Mouse (Mus musculus): Measurements from ENCODE around the gene Cfap97d1. TPM values are rescaled to one million over a fixed set of nuclear protein-coding genes. Genes with fewer than 3 reads are reported as not detected.
"Not testable (repeated sequence)": the region's sequence is repeated elsewhere in the genome, so short reads cannot be mapped to it uniquely, and the experiment has no call there.

The Cfap97d1 gene
- polyA plus RNA-seq, 1 experiment = not detected

DNA sequence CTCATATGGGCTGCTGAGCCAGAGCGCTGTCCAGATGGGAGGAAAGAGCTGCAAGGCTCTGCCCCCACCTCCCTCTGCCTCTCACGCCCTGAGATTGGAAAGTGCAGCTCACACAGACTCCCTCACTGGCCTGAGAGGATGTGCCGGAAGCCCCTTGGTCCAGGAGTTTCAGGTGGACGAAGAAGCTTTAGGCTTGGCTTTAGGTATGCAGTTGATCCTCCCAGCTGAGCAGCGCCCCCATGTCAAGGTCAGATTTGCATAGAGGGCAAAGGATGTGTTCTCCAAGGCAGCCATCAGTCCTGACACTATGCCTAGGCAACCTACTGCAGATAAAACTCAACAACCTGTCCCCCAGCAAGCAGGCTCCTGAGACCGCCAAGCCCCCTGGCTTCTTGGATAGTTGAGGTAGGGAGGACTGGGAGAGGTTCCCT is 1.1 kb upstream of the Cfap97d1 start:
- Histone ChIP-seq H3K4me1 (ENCODE audit: control insufficient read depth, insufficient read depth, low read length) (peaks cover 13% of the 10 kb centered on the region), H3K4me3 (replicated peaks; ENCODE audit: extremely low read depth, low read depth, low read length) (peak overlapping the region; percentile 68)
- WGBS = 55% methylated on average over 6 of the region's 6 CpGs
- no peak for DNase-seq
- TF ChIP-seq POLR2A (IDR thresholded peaks at IDR 0.05; ENCODE audit: borderline replicate concordance, extremely low read depth, low read depth, low read length) (peak; percentile 46; the same call in 1 of the 2 replicates), CTCF (IDR thresholded peaks at IDR 0.05; ENCODE audit: insufficient read depth, low read length) (no peak)

DNA sequence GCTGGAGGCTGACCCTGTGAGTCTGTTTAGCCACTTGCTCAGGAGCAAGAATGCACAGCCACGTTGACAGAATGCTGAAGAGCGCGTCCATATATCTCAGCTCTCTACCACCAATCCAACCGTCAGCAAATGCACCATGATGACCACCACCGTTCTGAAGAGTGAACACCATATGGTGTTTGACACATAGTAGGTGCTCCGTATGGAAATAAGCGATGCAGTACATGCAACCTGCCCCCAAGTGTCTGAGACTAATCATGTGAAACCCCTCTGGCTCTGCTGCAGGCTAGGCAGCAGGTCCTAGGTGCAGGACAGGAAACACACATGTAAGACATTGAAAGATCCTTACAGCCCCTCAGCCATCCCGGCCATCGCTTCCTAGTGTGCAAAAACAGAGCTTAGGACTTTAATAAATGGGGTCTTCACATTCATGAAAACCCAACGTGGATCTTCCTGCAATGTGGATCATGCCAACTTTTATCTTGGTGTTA is 603 bp upstream of the Cfap97d1 start:
- no peak for DNase-seq

GRCm38 (mm10) chr11:101985450-101985849 is 1.4 kb downstream of the Cfap97d1 start:
- not testable (repeated sequence) for DNase-seq; H3K4me3 ChIP-seq (replicated peaks; ENCODE audit: extremely low read depth, low read depth, low read length)
- 33% methylated on average over 6 of the region's 6 CpGs for WGBS

More for the DNA sequence above, 603 bp upstream of the Cfap97d1 start:
- TF ChIP-seq POLR2A (IDR thresholded peaks at IDR 0.05; ENCODE audit: borderline replicate concordance, extremely low read depth, low read depth, low read length) = no peak
- WGBS = 34% methylated on average over 10 of the region's 10 CpGs
- peak overlapping the region; percentile 68 for H3K4me3 ChIP-seq (replicated peaks; ENCODE audit: extremely low read depth, low read depth, low read length)
- peaks cover 13% of the 10 kb centered on the region for H3K4me1 ChIP-seq (ENCODE audit: control insufficient read depth, insufficient read depth, low read length)

GRCm38 (mm10) chr11:101985990-101986389 is 1.9 kb downstream of the Cfap97d1 start:
- TF ChIP-seq POLR2A (IDR thresholded peaks at IDR 0.05; ENCODE audit: borderline replicate concordance, extremely low read depth, low read depth, low read length) = no peak
- peak; percentile 96 for TF ChIP-seq CTCF (IDR thresholded peaks at IDR 0.05; ENCODE audit: insufficient read depth, low read length)
- peaks cover 13% of the 10 kb centered on the region for H3K4me1 ChIP-seq (ENCODE audit: control insufficient read depth, insufficient read depth, low read length)
- DNase-seq = peak; percentile 87
- H3K4me3 ChIP-seq (replicated peaks; ENCODE audit: extremely low read depth, low read depth, low read length) = no peak overlapping the region
- 2% methylated on average over 10 of the region's 10 CpGs for WGBS

More at GRCm38 (mm10) chr11:101985450-101985849, 1.4 kb downstream of the Cfap97d1 start:
- peaks cover 13% of the 10 kb centered on the region for H3K4me1 ChIP-seq (ENCODE audit: control insufficient read depth, insufficient read depth, low read length)

GRCm38 (mm10) chr11:101986913-101987312 is 2.8 kb downstream of the Cfap97d1 start, which contains the start of gene Dusp3:
Gene Dusp3, minus strand, starts transcription at chr11:101987013.
- H3K4me3 ChIP-seq (replicated peaks; ENCODE audit: extremely low read depth, low read depth, low read length) = no peak within 1 kb of the TSS
- H3K4me1 ChIP-seq (ENCODE audit: control insufficient read depth, insufficient read depth, low read length) = peaks cover 13% of the 10 kb centered on the region
- whole genome bisulfite sequencing = 80% methylated on average over 3 of the region's 3 CpGs
- DNase-seq = no peak
- TF ChIP-seq CTCF (IDR thresholded peaks at IDR 0.05; ENCODE audit: insufficient read depth, low read length) (no peak), POLR2A (IDR thresholded peaks at IDR 0.05; ENCODE audit: borderline replicate concordance, extremely low read depth, low read depth, low read length) (no peak)

GRCm38 (mm10) chr11:101990244-101990643 is 6.2 kb downstream of the Cfap97d1 start:
- DNase-seq = no peak
- no peaks in the 10 kb centered on the region for H3K4me1 ChIP-seq (ENCODE audit: control insufficient read depth, insufficient read depth, low read length)
- no peak overlapping the region for H3K4me3 ChIP-seq (replicated peaks; ENCODE audit: extremely low read depth, low read depth, low read length)
- 93% methylated on average over 3 of the region's 3 CpGs for WGBS
- no peak for TF ChIP-seq CTCF (IDR thresholded peaks at IDR 0.05; ENCODE audit: insufficient read depth, low read length)
- no peak for TF ChIP-seq POLR2A (IDR thresholded peaks at IDR 0.05; ENCODE audit: borderline replicate concordance, extremely low read depth, low read depth, low read length)

DNA sequence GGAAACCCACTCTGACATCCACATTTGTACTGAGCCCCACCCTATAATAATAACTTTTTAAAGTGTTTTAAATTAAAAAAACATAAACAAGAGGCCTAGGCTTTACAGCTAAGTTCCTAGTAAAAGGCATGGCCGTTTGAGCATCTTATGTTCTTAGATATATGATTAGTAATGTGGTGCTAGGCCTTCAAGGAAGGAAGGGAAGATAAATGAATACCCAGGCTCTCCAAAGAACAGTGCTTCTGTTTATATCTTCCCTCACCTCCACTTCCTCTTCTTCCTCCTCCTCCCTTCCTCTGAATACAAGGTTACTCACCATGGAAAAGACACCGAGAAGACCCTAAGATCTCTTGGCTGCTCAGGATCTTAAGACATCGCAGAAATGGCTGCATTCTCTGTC is 7.7 kb downstream of the Cfap97d1 start:
- DNase-seq = no peak
- Histone ChIP-seq H3K4me3 (replicated peaks; ENCODE audit: extremely low read depth, low read depth, low read length) (no peak overlapping the region), H3K4me1 (ENCODE audit: control insufficient read depth, insufficient read depth, low read length) (no peaks in the 10 kb centered on the region)
- 54% methylated on average over 3 of the region's 3 CpGs for WGBS
- no peak for TF ChIP-seq POLR2A (IDR thresholded peaks at IDR 0.05; ENCODE audit: borderline replicate concordance, extremely low read depth, low read depth, low read length)
- TF ChIP-seq CTCF (IDR thresholded peaks at IDR 0.05; ENCODE audit: insufficient read depth, low read length) = no peak

DNA sequence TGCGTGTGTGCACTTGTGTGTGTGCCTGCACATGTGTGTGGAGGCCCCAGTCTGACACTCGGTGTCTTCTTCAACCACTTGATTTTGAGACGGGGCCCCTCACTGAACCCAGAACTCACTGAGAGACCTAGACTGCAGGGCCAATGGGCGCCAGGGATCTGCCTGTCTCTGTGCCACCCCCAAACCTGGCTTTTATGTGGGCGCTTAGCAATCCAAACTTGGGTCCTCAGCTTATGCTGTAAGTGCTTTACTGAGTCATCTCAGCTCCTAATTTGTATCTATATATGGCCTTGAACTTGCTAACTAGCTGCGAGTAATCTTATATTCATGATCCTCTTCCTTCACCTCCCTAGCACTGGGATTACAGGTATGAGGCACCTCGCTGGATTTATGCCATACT is 8.3 kb downstream of the Cfap97d1 start:
- TF ChIP-seq POLR2A (IDR thresholded peaks at IDR 0.05; ENCODE audit: borderline replicate concordance, extremely low read depth, low read depth, low read length) = no peak
- TF ChIP-seq CTCF (IDR thresholded peaks at IDR 0.05; ENCODE audit: insufficient read depth, low read length) = no peak
- Histone ChIP-seq H3K4me1 (ENCODE audit: control insufficient read depth, insufficient read depth, low read length) (no peaks in the 10 kb centered on the region), H3K4me3 (replicated peaks; ENCODE audit: extremely low read depth, low read depth, low read length) (no peak overlapping the region)
- WGBS = 92% methylated on average over 7 of the region's 7 CpGs
- DNase-seq = no peak

GRCm38 (mm10) chr11:101994100-101994499 is 10.0 kb downstream of the Cfap97d1 start:
- no peak for DNase-seq
- Histone ChIP-seq H3K4me3 (replicated peaks; ENCODE audit: extremely low read depth, low read depth, low read length) (no peak overlapping the region), H3K4me1 (ENCODE audit: control insufficient read depth, insufficient read depth, low read length) (no peaks in the 10 kb centered on the region)
- TF ChIP-seq POLR2A (IDR thresholded peaks at IDR 0.05; ENCODE audit: borderline replicate concordance, extremely low read depth, low read depth, low read length) (no peak), CTCF (IDR thresholded peaks at IDR 0.05; ENCODE audit: insufficient read depth, low read length) (no peak)
- 39% methylated on average over 8 of the region's 8 CpGs for WGBS

GRCm38 (mm10) chr11:101995938-101996337 is 11.9 kb downstream of the Cfap97d1 start:
- Histone ChIP-seq H3K4me3 (replicated peaks; ENCODE audit: extremely low read depth, low read depth, low read length) (no peak overlapping the region), H3K4me1 (ENCODE audit: control insufficient read depth, insufficient read depth, low read length) (no peaks in the 10 kb centered on the region)
- DNase-seq = no peak
- 84% methylated on average over 7 of the region's 7 CpGs for WGBS
- TF ChIP-seq CTCF (IDR thresholded peaks at IDR 0.05; ENCODE audit: insufficient read depth, low read length) = no peak
- TF ChIP-seq POLR2A (IDR thresholded peaks at IDR 0.05; ENCODE audit: borderline replicate concordance, extremely low read depth, low read depth, low read length) = no peak

Data from lung, adult 2 months (tissue).